Mouse (Mus musculus): Measurements from ENCODE around the gene Hoxb2. TPM values are rescaled to one million over a fixed set of nuclear protein-coding genes. Genes with fewer than 3 reads are reported as not detected.

Hoxb2 gene
- polyA plus RNA-seq, 1 experiment from 2014 or later: 42.3 TPM

- 4% methylated on average over 34 of the region's 34 CpGs for WGBS
- DNase-seq (ENCODE audit: low spot score) (no peak), ATAC-seq (replicated peaks; ENCODE audit: low FRiP score, low read depth) (no peak)
- Histone ChIP-seq H3K4me2 (ENCODE audit: low read length) (peak overlapping the region; percentile 96), H3K27ac (peak overlapping the region; percentile 99), H3K4me1 (replicated peaks; ENCODE audit: insufficient read depth, low read length) (peaks cover 24% of the 10 kb centered on the region), H3K27me3 (ENCODE audit: insufficient read depth, low read length) (no peaks in the 10 kb centered on the region), H3K4me3 (replicated peaks; ENCODE audit: low read depth, low read length) (peak overlapping the region; percentile 83), H3K36me3 (ENCODE audit: insufficient read depth, low read length) (no peaks in the 10 kb centered on the region), H3K9ac (ENCODE audit: low read depth, low read length) (peak overlapping the region; percentile 98), H3K9me3 (replicated peaks; ENCODE audit: low read length) (no peaks in the 10 kb centered on the region)
- TF ChIP-seq CTCF (IDR thresholded peaks at IDR 0.05; ENCODE audit: low read depth): 0 out of 2 replicates have a peak, but pooled peaks have one; percentile 3
Measured at GRCm38 (mm10) chr11:96314671-96315343, 35.5 kb upstream of the Hoxb2 start.

- Histone ChIP-seq H3K4me3 (replicated peaks; ENCODE audit: low read depth, low read length) (peak overlapping the region; percentile 83), H3K9ac (ENCODE audit: low read depth, low read length) (peak overlapping the region; percentile 98), H3K36me3 (ENCODE audit: insufficient read depth, low read length) (0 out of 2 replicates have a peak, but pooled peaks cover 4% of the 10 kb centered on the region), H3K27me3 (ENCODE audit: insufficient read depth, low read length) (no peaks in the 10 kb centered on the region), H3K9me3 (replicated peaks; ENCODE audit: low read length) (no peaks in the 10 kb centered on the region), H3K4me2 (ENCODE audit: low read length) (peak overlapping the region; percentile 96), H3K27ac (peak overlapping the region; percentile 99), H3K4me1 (replicated peaks; ENCODE audit: insufficient read depth, low read length) (peaks cover 19% of the 10 kb centered on the region; the same call in 1 of the 2 replicates)
- DNase-seq (ENCODE audit: low spot score) (no peak), ATAC-seq (replicated peaks; ENCODE audit: low FRiP score, low read depth) (no peak)
- 18% methylated on average over 5 of the region's 5 CpGs for WGBS
- no peak for TF ChIP-seq CTCF (IDR thresholded peaks at IDR 0.05; ENCODE audit: low read depth)
Measured at GRCm38 (mm10) chr11:96315344-96315681, 35.0 kb upstream of the Hoxb2 start.

GRCm38 (mm10) chr11:96316696-96317607, 33.4 kb upstream of the Hoxb2 start:
- DNase-seq (ENCODE audit: low spot score): no peak
- ATAC-seq (replicated peaks; ENCODE audit: low FRiP score, low read depth): no peak
- peak overlapping the region; percentile 98 for H3K9ac ChIP-seq (ENCODE audit: low read depth, low read length)
- WGBS: 15% methylated on average over 18 of the region's 18 CpGs
- H3K36me3 ChIP-seq (ENCODE audit: insufficient read depth, low read length): 0 out of 2 replicates have a peak, but pooled peaks cover 7% of the 10 kb centered on the region
- peaks cover 16% of the 10 kb centered on the region; the same call in 1 of the 2 replicates for H3K4me1 ChIP-seq (replicated peaks; ENCODE audit: insufficient read depth, low read length)
- peak overlapping the region; percentile 83 for H3K4me3 ChIP-seq (replicated peaks; ENCODE audit: low read depth, low read length)
- no peaks in the 10 kb centered on the region for H3K9me3 ChIP-seq (replicated peaks; ENCODE audit: low read length)
- H3K27ac ChIP-seq: peak overlapping the region; percentile 99
- peak overlapping the region; percentile 96 for H3K4me2 ChIP-seq (ENCODE audit: low read length)
- H3K27me3 ChIP-seq (ENCODE audit: insufficient read depth, low read length): no peaks in the 10 kb centered on the region
- TF ChIP-seq CTCF (IDR thresholded peaks at IDR 0.05; ENCODE audit: low read depth): no peak

- peaks cover 23% of the 10 kb centered on the region; the same call in 1 of the 2 replicates for H3K4me1 ChIP-seq (replicated peaks; ENCODE audit: insufficient read depth, low read length)
- H3K9ac ChIP-seq (ENCODE audit: low read depth, low read length): peak within 1 kb of the TSS; percentile 98
- peak; percentile 9 for ATAC-seq (replicated peaks; ENCODE audit: low FRiP score, low read depth)
- H3K4me3 ChIP-seq (replicated peaks; ENCODE audit: low read depth, low read length): peak within 1 kb of the TSS; percentile 83
- TF ChIP-seq CTCF (IDR thresholded peaks at IDR 0.05; ENCODE audit: low read depth): no peak
- H3K27ac ChIP-seq: peak within 1 kb of the TSS; percentile 99
- H3K27me3 ChIP-seq (ENCODE audit: insufficient read depth, low read length): no peaks in the 10 kb centered on the region
- WGBS: 6% methylated on average over 28 of the region's 28 CpGs
- no peak for DNase-seq (ENCODE audit: low spot score)
- peak within 1 kb of the TSS; percentile 96 for H3K4me2 ChIP-seq (ENCODE audit: low read length)
- 0 out of 2 replicates have a peak, but pooled peaks cover 7% of the 10 kb centered on the region for H3K36me3 ChIP-seq (ENCODE audit: insufficient read depth, low read length)
- no peaks in the 10 kb centered on the region for H3K9me3 ChIP-seq (replicated peaks; ENCODE audit: low read length)
Measured at GRCm38 (mm10) chr11:96317608-96318367, 32.5 kb upstream of the Hoxb2 start, which contains the start of gene Hoxb4. Hoxb4 (plus strand) TSS chr11:96318267.

GRCm38 (mm10) chr11:96318368-96319070, 31.8 kb upstream of the Hoxb2 start:
- Histone ChIP-seq H3K4me1 (replicated peaks; ENCODE audit: insufficient read depth, low read length) (peaks cover 31% of the 10 kb centered on the region), H3K27me3 (ENCODE audit: insufficient read depth, low read length) (no peaks in the 10 kb centered on the region), H3K4me2 (ENCODE audit: low read length) (peak overlapping the region; percentile 96), H3K4me3 (replicated peaks; ENCODE audit: low read depth, low read length) (peak overlapping the region; percentile 83), H3K9ac (ENCODE audit: low read depth, low read length) (peak overlapping the region; percentile 98), H3K9me3 (replicated peaks; ENCODE audit: low read length) (no peaks in the 10 kb centered on the region), H3K27ac (peak overlapping the region; percentile 99), H3K36me3 (ENCODE audit: insufficient read depth, low read length) (0 out of 2 replicates have a peak, but pooled peaks cover 7% of the 10 kb centered on the region)
- DNase-seq (ENCODE audit: low spot score): peak; percentile 97
- TF ChIP-seq CTCF (IDR thresholded peaks at IDR 0.05; ENCODE audit: low read depth): no peak
- under 1% methylated on average over 45 of the region's 45 CpGs for WGBS
- ATAC-seq (replicated peaks; ENCODE audit: low FRiP score, low read depth): peak; percentile 74
